ENCODE assay signal across 8 mouse cellular contexts in genomic region chr8:9227779-9228464, GRCm38 (mm10).
DNase-seq lines count a peak whose midpoint lies in the region; ATAC-seq lines count a peak whose summit lies in the region.

No protein-coding gene starts in this region.

- H3K27me3 ChIP-seq in lung, embryonic 16.5 days (ENCODE audit: control insufficient read depth, insufficient read depth, low read depth, low read length), result no peaks in the 10 kb centered on the region

- H3K9ac ChIP-seq in lung, embryonic 16.5 days (ENCODE audit: low read length), result no peak overlapping the region

- no peak overlapping the region for H3K4me3 ChIP-seq in lung, embryonic 16.5 days (ENCODE audit: low read length)

- 0 out of 2 replicates have a peak, but pooled peaks cover 2% of the 10 kb centered on the region for H3K4me1 ChIP-seq in lung, embryonic 16.5 days (replicated peaks; ENCODE audit: control insufficient read depth, insufficient read depth, low read length)

- peak; percentile 52 for DNase-seq in 416B (ENCODE audit: low read depth)
- peak; percentile 67 for DNase-seq in R1 (ENCODE audit: low read depth, low spot score)
- DNase-seq in cerebellum, postnatal 36 days, result peak; percentile 67 to 68
- peak; percentile 76 for DNase-seq in layer of hippocampus, adult 11-12 months (ENCODE audit: low spot score)
- DNase-seq in retina, embryonic 14.5 days (ENCODE audit: low spot score), result peak; percentile 83
- no peak for DNase-seq in spleen, adult 12 weeks (ENCODE audit: low spot score)

- WGBS in lung, embryonic 16.5 days, result 35% methylated on average over 19 of the region's 19 CpGs

- no peaks in the 10 kb centered on the region for H3K36me3 ChIP-seq in lung, embryonic 16.5 days (ENCODE audit: control insufficient read depth, insufficient read depth, low read length)

- H3K4me2 ChIP-seq in lung, embryonic 16.5 days (ENCODE audit: low read depth, low read length), result no peak overlapping the region

- ATAC-seq in granulocyte monocyte progenitor cell, adult 5-6 weeks (replicated peaks; ENCODE audit: poor library complexity, severe bottlenecking), result peak; percentile 89
- peak; percentile 60 for ATAC-seq in lung, embryonic 16.5 days (ENCODE audit: low read depth)

- no peaks in the 10 kb centered on the region for H3K9me3 ChIP-seq in lung, embryonic 16.5 days (ENCODE audit: control insufficient read depth, low read length)

- no peak overlapping the region for H3K27ac ChIP-seq in lung, embryonic 16.5 days (ENCODE audit: low read length)
